Mouse (Mus musculus) spleen, postnatal 14 days (tissue): ENCODE measurements around the gene Skap1.
"Not testable (repeated sequence)": the region's sequence is repeated elsewhere in the genome, so short reads cannot be mapped to it uniquely, and the experiment has no call there.

Source experiments
- DNase-seq, 2 experiments: peaks; one replicate each; pipeline ENCODE4 v3.0.0; 2021 to 2022; ENCODE audit warnings: low spot score in 2 of 2

Skap1 gene

DNA sequence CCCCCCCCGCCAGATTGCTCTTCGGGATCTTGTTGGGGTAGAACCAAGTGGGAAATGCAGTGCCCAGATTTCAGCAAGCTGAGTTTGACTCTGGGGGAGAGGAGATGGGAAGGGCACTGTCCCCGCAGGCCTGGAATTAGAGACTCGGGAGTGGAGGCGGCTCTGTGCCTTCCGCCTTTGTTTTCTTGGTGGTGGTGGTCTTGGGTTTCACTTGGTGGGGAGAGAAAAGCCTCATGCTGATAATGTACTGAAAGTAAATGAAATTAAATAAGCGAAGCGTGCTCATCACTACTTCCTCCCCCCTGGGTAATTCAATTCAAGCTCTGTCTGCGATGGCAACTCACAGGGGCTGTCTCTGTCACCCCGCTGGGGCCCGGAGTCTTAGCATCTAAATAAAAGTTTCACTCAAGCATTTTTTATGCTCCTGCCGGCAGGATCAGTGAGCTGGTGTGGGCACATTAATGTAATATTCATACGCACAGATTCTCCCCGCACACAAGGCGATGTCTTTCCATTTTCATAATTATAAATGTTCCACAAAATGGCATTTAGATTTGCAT is 231.9 kb downstream of the Skap1 start:
- DNase-seq: no peak

DNA sequence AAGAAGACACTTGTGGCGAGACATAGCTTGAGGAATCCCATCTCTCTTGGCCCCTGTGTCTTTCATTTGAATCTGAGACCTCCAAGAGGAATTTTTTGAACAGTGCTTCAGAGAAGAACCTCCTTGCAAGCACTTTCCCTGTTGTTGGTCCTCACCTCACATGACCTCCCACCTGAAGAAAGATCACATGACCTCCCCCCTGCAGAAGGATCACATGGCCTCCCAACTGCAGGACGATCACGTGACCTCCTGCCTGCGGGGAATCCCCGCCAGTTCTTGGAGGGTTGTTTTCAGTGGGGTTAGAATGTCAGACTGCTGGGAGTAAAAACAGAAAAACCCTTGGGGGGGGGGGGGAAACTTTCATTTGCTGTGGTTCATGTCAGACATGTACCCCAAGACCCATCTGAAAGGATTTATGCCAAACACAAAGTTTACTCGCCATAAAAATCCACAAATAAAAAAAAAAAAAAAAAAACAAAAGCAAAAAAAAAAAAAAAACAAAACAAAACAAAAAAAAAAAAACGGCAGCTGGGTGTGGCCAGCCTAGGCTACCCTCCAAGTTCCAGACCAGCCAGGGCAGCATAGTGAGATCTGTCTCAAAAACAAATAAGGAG is 232.6 kb downstream of the Skap1 start:
- DNase-seq: no peak

DNA sequence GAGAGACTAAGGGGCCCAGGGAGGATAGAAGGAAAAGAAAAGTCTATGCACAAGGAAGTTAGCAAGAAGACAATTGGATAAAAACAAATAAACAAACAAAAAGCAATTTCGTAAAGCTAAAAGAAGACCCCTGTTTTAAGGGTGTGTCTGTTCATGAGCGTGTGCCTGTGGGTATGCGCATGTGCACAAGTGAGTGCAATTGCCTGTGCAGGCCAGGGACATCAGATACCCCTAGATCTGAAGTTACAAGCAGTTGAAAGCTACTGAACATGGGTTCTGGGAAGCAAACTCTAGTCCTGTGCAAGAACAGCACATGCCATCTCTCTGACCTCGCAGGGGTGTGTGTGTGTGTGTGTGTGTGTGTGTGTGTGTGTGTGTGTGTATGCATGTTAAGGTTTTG is 233.1 kb downstream of the Skap1 start:
- no peak for DNase-seq

DNA sequence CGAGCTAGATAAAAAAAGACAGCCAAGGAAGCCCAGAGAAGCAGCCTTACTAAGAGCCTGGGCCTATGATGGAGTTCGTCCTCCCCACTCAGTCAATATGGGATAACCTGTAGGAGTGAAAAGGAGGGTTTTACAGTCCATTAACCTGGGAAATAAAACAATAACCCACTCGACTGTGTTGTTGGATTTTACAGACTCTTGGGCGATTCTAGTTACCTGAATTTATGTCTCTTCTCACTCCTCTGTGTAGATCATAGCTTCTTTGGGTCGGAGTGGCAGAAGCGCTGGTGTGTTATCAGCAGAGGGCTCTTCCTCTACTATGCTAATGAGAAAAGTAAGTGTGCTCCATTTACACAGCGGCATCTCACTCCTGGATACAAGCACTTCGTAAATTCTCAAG is 239.4 kb downstream of the Skap1 start:
- no peak for DNase-seq

DNA sequence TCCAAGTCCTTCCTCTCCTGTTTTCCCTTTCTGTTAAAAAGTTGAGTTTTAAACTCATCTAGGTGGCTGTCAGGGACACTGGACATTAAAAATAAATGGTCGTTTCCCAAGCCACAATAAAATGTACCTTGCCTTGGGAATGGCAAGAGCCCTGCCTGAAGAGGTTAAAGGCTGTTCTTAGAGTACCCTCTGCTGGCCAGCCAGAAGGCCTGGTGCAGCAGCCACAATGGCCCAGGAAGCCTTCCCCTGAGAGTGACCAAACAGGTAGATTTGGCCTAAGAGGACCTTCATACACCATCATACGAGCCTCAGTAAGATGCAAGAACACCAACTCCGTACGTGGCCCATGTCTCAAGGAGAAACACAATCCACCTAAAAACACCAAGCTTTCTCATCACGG is 246.9 kb downstream of the Skap1 start:
- DNase-seq: no peak

DNA sequence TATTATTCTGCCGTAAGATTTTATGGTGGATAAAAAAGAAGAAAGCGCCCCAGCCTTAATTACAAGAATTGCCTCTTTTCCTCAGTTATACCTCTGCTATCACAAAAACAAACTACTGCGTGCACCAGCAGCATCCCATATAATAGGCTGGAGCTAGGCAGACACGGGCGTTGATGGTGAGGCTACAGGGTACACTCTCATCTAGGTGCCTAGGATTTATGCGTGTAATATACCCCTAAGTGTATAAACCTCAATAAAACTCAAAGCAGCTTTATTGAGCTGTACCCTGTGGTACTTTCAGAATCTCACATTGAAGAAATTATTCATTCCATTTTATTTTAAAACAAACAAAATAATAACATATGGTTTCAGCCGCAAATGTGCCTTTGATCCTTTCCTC is 247.3 kb downstream of the Skap1 start:
- DNase-seq: no peak

DNA sequence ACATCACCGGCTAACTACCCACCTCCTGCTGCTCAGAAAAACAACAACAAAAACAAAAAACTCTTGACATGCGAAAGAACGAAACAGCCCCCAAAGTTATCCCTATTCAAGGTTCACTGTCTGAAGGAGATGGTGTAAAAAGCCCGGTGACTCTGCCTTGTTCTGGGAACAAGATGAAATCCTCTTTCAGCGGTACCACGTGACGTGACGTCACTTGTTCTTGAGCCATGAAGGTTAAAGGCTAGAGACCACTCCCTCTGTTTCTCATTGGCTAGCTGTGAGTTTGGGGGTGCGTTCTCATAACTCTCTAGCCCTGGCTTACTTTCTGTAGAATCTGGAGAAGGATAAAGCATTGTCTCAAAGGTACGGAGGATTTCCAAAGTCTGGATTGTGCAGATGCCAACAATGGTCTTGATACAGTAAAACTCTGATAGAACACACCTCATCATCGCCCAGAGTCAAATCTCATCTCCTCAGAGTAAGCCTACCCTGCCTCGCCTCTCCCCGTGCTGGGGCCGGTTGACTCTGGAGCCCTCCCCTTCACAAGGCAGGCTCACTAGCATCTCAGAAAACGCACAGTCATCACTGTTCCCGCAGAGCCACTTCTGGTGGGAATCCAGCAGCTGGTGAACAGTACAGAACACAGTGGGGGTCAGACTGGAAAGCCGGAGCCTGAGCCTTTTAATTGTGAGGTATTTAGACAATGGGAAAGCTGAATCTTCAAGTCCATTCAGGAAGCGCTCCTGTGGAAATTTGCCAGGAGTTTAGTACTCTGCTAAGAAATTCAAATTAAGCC is 249.0 kb downstream of the Skap1 start:
- DNase-seq: no peak

DNA sequence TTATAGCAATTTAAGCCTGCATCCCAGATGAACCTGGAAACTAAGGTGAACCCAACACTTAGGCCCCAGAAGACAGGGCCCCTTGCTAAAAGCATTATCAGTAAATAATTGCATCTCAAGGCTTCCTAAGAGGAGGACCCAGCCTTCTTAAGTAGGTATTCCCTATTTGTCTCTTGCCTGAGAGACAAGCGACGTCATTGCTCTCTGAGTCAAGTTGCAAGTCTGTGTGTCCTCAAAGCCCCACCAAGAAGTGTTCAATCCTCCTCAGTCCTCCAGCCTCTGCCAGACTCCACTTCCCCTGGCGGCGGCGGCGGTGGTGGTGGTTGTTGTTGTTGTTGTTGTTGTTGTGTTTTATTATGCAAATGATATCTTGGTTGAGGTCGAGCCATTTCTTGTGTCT is 249.6 kb downstream of the Skap1 start:
- no peak for DNase-seq

DNA sequence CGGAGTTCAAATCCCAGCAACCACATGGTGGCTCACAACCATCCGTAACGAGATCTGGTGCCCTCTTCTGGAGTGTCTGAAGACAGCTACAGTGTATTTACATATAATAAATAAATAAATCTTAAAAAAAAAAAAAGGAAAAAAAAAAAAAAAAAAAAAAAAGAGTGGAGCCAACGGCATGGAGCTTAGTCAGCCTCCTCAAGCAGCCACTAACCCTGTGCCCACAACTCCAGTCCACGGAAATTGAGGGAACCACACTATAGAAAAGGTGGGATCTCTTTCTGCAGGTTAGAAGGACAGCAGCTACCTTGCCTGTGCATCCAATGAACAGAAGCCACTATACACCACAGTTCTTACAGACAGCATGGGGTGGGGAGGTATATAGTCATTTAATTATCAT is 250.8 kb downstream of the Skap1 start:
- DNase-seq: not testable (repeated sequence)

DNA sequence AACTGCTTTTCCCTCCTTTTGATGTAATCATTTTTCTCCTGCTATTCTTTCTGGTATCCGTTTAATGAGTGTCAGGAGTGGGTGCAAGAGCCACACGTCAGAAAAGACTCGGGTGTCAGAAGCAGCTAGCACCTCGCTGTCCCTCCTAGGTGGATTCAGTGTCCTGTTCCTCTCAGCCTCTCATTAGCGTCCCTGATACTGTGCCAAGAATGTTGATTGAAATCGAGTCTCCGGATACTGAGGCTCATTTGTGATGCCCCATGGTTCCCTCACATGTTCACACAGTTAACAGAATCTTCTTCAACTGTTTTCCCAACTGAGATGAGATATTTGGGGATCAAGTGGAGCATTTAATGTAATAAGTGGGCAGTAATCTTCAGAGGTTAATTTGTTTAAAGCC is 254.2 kb downstream of the Skap1 start:
- DNase-seq: no peak

DNA sequence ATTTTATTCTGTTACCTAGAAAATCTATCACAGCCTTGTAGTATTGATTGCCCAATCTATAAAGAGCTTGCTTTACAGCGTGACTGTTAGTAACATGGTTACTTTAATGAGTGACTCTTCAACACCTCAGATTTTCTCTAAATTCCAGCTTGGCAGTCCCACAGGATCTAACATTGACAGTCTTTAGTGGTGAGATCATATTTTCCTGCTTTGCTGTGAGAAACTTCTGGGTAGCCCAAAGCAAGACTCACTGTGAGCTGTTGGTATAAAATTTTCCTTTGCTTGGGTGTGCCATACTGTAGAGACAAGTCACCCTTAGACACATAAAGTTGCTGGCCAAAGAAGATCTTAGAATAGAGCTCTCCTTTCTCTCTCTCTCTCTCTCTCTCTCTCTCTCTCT is 261.4 kb downstream of the Skap1 start:
- no peak for DNase-seq

DNA sequence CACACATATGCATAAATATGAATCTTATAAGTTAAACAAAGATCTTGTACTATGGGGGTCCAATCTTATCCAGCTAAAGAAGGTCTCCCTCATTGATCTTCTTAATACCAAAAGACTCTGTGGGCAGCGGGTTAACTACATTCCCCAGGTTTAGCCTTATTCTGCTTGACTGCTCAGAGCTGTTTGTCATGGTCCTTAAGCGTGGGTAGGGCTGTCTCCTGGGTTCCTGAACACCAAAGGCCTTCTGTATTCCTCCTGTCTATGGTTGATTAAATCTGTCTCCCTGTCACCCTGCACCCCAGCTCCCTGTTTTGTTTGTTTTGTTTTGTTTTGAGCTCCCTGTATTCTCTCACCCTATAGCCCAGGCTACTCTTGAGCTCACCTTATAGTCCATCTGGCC is 264.2 kb downstream of the Skap1 start:
- no peak for DNase-seq

DNA sequence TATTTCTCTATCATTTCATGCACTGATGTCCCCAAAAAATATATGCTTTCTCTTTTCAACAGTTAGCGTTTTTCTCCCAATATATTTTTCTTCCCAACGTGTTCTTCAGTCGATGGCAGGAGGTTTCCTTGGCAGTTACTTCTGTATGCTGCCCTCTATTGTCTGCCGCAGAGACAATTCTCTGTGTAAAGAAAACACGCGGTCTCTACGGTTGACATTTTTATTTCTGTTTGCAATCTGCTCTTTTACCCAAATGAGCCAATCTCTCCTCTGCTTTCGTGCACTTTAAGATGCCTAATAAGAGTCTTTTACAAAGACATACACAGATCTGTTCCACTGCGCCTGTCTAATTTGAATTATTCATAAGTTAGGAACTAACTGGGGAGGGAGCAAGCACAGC is 265.1 kb downstream of the Skap1 start:
- DNase-seq: no peak

DNA sequence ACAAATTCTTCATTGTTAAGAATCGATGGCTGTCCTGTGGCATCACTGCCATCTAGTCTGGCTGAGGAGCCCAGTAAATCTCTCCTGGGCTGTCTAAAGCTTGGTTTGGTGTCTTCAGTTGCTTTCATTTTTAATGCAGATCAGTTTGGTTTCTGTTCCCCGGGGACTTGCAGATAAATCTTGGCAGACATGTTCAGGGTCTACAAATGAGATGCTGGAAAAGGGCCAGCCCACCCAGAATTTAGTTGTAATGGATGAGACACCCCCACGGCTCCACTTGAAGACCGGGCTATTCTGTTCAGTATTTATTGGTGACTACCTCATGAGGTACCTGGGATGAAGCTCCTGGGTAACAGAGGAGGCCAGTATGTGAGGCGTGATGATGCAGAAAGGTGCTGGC is 265.9 kb downstream of the Skap1 start:
- no peak for DNase-seq

DNA sequence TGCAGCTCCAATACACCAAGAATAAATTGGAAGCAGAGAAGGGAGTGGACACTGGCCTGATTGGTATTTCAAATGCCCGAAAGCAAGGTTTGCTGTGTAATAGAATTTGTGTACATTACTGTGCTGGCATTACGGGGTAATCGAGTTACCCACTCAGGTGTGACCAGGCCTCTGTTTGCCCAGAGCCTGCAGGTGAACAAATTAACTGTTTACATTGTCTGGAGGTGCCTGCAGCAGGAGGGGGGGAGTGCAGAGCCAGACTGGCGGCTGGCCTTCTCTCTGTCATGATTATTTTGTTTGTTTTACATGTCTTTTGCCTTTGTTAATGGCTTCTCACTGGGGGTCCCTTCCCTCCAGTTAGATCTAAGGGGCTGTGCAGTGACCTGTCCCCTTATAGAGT is 268.3 kb downstream of the Skap1 start:
- no peak for DNase-seq

DNA sequence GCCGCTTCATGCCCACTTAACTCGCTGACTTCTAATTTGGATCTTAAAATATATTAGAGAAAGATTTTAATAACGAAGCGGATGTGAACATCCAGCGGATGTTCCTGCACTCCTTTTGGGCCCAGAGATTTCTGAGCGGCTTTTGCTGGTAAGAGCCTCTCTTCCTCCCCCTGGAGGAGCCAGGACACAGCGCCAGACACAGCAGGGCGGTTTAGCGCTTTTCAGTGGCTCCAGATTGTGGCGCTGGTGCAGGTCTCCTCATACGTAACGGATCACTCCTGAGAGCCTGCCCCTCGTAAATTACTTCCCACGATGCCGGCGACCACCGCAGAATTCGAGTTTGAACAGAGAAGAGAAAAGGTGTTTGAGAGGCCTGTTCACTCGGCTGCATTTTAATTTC is 271.5 kb downstream of the Skap1 start:
- DNase-seq: no peak

DNA sequence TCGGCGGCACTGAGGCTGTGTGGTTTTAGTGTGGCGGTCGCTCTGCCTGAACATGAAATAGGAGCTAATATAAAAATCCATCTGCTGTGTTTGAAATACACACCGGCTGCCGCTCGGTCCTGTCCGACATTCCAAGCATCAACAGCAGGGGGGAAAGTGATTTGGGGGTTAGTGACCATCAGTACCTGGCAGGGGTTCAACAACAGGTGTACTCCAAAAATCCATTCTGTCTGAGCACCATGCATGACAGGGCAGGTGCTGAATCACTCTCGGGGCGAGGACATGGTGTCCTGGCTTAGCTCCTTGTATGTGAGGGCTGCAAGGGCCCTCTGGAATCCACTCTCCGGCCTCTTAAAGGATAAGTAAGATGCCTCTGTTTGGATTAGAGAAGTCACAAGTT is 272.0 kb downstream of the Skap1 start:
- DNase-seq: no peak

DNA sequence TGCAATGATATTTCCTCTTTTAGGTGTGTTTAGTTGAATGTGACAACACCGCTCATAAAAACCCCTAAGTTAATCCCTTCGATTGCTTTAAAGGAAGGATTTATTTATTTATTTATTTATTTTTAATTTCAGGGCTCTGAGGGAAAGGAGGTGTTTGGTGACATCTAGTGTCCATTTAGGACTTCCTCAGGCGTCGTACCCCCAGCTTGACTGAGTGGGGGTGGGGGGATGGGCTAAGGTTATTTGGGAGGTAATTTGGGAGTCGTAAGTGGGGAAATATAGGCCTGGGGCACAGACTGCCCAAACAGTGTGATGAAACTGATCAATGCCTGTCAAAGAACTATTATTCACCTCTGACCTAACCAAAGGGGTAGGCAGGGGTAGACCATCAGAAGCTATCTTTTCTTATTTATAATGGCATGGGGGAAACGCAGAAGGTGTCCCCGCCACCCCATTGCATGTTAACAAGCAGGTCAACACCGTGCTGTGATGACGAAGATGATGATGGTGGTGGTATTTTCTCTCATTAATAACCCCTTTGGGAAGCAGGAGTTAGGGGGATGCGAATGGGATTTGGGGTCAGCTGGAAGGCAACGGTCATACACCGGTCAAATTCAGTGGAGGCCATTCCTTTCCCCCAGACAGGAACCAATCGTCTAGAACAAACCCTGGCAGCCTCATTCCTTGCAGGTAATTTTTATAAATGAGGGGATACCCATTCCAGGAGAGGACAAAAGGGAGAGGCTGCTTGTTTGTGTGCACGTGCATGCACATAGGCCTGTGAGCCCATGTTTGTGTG is 273.5 kb downstream of the Skap1 start:
- no peak for DNase-seq

DNA sequence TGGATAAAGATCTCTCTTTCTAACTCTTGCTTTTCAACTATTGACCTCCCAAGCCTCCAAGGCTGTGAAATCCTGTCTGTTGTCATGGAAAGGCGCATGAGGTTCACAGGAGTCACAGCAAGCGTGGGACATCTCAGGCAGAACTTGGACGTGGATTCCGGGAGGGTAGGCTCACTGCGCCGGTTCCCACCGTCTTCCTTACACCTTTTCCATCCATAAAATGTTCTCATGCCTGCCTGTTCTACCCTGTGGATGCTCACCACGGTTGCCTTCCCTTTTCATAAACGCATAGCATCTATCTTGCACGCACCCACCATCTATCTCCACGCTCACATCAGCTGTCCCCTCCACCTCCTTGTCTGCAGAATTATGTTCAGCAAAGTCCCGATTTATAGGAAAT is 276.4 kb downstream of the Skap1 start:
- DNase-seq: no peak

DNA sequence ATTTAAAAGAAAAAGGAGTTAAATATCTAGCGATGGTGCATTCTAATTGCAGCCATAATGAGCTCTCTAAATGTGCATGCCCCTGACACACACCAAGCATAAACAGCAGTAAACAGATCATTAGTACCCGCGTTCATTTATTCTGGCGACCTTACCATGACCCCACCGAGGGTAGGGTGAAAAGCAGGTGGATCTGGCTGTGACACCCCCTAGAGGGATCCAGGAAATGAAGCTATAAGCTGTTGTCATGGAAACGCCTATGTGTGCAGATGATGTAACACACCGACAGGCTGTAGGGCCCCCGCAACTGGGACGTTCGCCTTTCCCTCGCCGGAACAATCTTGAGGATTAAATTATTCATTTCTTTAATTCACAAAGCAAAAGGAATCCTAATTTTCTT is 277.6 kb downstream of the Skap1 start:
- no peak for DNase-seq

DNA sequence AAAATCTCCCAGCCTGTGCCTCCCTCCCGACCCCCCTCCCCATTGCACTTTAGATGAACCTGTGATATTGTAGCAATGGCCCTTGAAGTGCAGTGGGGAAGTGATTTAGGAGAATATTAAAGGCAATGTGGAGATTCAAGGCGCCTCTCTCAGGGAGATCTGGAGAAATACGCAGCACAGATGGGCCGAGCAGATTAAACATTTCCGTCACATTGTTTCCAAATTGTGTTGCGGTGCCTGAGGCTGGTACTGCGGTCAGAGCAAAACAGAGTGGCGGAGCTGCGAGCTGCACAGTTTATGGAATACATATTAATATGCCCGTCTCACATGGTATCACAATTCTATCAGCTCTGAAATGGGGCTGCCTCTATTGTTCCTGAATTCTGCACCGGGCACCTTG is 278.6 kb downstream of the Skap1 start:
- no peak for DNase-seq

DNA sequence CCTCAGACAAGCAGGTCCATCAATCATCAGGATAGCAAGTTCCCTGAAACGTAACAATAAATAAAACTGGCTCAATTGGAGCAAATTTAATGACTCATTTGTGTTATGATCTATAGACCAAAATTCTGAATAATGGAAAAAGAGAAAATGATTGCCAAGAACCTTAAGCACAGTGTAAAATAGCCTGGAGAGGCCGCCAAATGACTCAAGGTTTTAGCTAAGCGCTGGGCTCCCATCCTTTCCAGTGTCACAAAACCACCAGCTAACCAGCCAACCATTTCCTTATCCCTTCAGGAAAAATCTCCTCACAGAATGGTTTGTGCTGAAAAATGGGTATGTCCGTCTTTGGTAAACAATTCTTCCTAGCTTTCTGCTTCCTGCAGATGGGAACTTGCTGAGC is 279.5 kb downstream of the Skap1 start:
- DNase-seq: no peak

DNA sequence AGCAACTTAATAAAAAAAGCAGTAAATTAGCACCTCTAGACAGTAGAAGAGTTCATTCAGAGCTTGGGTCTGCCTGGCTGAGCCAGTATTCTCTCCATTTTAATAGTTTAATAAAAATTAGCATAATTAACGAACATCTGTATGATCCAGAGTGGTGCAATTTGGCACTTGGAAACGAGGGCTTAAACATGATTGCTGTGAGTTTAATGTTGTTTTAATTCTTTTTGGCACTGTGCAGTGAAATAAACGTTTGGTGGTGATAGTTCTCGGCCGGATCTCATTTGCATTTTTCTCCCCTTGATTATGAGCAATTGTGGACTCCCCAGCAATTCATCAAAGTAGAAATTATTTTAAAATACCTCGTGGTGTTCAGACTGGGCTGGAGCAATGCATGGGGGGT is 282.3 kb downstream of the Skap1 start:
- no peak for DNase-seq
